Mouse (Mus musculus) MEL (cell line): ENCODE measurements around the gene Edem3.
"Not testable (repeated sequence)": the region's sequence is repeated elsewhere in the genome, so short reads cannot be mapped to it uniquely, and the experiment has no call there.

Experiments
- E2F4 ChIP-seq: IDR thresholded peaks from 2 replicates; pipeline ENCODE4 v1.6.1; 2011; ENCODE audit warnings: low read depth, low read length, improper control_type of control experiment, borderline replicate concordance
- RCOR1 ChIP-seq: IDR thresholded peaks from 2 replicates; pipeline ENCODE4 v1.6.1; 2012; ENCODE audit warnings: low read depth, mild to moderate bottlenecking, inconsistent platforms, low read length, improper control_type of control experiment

DNA sequence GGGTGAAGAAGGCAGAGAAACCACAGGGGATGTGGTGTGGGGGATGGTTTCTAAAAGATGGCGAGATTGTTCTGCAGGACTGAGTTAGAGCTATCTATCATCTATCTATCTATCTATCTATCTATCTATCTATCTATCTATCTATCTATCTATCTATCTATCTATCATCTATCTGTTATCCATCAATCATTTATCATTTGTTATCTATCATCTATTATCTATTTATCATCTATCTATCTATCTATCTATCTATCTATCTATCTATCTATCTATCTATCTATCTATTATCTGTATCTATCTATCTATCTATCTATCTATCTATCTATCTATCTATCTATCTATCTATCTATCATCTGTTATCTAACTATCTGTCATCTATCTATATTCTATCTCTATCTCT, 85.2 kb downstream of the Edem3 start:
- not testable (repeated sequence) for TF ChIP-seq E2F4, RCOR1
